Mouse (Mus musculus) hindlimb bud, embryonic 11.5 days (tissue): ENCODE results near the gene Rcbtb2.
A peak's percentile ranks its signal among the peaks of the same experiment; 100 is the strongest.

Experiments
- DNase-seq: peaks from one replicate; pipeline ENCODE4 v3.0.0-alpha.2; 2012; ENCODE audit warnings: low read depth, low spot score; ENCODE audit errors: extremely low spot score

Rcbtb2 gene

GRCm38 (mm10) chr14:73116301-73116700 lies 6.5 kb upstream of the Rcbtb2 start:
- DNase-seq, result no peak

GRCm38 (mm10) chr14:73116938-73117337 lies 5.9 kb upstream of the Rcbtb2 start:
- no peak for DNase-seq

DNA sequence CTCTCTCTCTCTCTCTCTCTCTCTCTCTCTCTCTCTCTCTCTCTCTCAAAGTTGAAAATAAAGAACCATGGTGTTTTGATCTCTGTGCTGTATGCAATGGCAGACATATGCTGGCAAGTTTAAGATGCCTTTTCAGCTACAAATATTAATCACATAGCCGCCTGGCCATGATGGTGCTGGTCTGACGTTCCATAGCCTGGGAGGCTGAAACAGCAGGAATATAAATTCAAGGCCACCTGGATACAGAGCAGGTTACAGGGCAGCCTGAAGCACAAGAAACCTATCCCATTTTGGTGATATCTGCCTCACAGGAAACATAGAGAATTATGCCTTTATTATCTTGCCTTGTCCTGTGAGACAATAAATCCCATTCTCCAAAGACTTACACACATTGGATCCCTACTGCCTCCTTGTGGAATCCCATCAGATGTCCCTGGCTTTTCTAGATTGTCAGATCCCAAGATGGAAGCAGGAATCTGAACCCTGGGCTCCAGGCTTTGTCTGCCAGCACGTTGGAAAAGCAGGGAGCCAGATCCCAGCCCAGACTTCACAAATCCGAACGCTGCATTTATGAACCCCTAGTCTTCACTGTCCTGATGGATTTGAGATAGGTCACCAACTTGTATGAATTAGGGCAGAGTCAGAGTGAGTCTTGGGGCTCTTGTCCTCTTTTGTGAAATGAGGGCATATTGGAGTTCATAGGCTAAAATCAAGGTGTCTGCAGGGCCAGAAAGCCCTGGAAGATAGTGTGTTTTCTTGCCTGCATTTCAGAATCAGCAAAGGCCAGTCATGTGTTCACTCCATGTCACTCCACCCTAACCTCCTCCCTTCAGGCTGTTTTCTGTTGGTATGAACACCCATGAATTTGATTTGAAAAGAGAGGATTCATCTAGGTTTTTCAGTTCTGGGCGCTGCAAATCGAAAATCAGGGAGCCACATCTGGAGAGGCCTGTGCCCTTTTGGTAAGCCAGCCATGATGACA lies 5.1 kb upstream of the Rcbtb2 start:
- no peak for DNase-seq

DNA sequence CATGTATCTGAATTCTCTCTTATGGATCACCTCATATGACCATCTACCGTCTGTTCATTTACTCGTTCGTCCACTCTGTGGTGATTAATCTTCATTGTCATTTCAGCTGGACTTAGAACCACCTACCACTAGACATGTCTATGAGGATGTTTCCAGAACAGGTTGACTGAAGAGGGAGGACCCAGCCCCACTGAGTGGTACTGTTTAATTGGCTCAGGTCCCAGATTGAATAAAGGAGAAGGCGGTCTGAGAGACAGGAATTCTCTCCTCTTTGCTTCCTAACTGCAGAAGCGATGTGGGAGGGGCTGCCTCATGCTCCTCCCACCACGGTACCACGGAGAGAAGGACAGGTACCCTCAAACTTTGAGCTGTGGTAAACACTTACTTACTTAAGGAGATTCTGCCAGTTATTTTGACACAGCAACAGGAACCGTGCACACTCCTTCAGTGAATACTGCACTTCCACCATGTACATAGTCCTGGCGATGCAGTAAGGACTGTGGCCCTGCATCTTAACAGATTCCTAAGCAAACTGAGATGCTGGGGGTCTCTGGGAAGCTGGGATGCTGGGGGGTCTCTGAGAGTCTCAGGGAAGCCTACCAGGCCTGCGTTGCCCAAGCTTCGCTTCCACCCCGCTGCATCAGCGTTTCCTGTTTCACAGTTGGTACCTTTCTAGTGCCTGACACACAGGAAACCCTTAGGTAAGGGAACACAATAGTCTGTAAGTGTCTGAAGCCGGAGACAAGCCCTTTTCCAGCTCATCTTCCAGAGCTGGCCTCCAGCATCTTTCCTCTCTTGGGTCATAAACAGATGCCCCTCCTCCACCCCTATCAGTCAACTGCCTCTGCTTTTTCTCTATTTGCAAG lies 4.1 kb upstream of the Rcbtb2 start:
- no peak for DNase-seq

- DNase-seq, result no peak
These were observed 3.4 kb upstream of the Rcbtb2 start for GRCm38 (mm10) chr14:73119459-73119858.

- DNase-seq, result no peak
These were observed 2.9 kb upstream of the Rcbtb2 start for GRCm38 (mm10) chr14:73119966-73120365.

DNA sequence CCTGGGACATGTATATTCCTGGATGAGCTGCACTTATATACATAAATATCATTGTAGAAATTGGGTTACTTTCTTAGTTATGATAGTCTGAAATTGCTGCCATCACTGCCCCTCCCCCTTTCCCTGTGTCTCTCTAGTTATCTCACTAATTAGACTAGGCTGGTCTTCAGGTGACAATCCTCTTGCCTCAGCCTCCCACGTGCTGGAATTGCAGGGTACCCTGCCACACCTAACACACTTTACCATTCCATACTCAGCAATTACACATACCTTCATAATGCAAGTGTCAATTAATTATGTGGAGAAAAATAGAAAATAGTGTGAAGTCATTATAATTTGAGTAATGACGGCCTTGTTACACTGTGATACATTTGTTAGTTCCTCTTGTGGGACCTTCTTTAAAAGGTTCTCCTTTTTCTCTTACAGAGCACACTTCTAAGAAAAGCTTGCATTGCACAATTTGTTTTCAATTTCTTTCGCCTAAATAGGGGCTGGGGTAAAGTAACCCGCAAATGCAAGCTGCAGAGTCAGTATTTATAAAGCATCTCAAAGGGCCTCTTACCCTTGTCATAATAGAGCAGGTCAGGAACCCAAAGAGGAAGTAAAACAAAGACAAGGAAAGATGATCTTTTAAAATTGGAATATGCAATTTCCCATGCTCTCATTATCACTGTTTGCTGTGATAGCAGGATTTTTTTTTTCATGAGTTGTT lies 470 bp upstream of the Rcbtb2 start:
- DNase-seq, result no peak

GRCm38 (mm10) chr14:73123381-73123780 lies 544 bp downstream of the Rcbtb2 start:
- no peak for DNase-seq

DNA sequence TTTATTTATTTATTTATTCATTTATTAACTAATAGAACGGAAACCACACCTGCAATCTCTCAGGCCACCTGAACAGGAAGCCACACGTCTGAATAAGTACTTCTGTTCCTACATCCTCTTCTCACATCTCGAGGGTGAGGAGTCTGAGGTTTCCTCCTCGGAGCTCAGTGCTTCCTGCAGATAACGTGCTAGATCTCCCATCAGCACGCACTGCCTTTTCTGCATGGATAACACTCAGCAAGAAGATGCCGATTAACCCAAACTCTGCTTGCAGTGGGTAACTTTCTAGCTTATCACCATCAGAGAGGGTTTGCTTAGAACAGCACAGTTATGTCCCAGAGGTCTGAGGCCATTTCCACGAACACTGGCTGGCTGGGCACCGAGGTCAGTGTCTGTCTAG lies 949 bp downstream of the Rcbtb2 start:
- no peak for DNase-seq

- no peak for DNase-seq
These were observed 7.7 kb downstream of the Rcbtb2 start for GRCm38 (mm10) chr14:73130519-73130918.

DNA sequence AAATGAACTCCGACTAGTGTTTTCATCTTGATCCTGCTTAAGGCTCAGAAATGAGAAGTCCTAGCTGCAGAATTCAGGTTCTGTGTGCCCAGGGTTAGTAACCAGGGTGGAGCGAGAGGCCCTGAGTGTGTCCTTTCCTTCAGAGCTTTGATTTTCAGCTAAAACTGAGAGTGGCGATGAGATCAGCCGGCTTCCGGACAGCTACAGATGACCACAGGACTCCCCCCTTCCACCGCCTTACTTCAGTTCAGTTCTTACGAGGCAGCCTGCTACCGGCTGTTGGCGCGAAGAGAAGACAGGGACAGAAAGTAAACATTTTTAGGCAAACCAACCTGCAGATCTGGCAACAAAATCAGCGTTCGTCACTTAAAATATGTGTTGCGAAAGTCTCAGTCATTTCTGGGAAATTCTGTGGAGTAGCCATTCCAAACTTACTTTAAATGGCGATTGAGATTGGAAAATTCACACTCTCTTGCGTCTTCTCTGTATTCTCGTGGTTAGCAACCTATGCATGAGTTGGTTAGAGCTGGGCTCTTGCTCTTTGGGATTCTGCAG lies 9.1 kb downstream of the Rcbtb2 start:
- DNase-seq, result no peak

GRCm38 (mm10) chr14:73132731-73133130 lies 9.9 kb downstream of the Rcbtb2 start:
- DNase-seq, result no peak

GRCm38 (mm10) chr14:73137234-73137633 lies 14.4 kb downstream of the Rcbtb2 start:
- DNase-seq, result no peak

DNA sequence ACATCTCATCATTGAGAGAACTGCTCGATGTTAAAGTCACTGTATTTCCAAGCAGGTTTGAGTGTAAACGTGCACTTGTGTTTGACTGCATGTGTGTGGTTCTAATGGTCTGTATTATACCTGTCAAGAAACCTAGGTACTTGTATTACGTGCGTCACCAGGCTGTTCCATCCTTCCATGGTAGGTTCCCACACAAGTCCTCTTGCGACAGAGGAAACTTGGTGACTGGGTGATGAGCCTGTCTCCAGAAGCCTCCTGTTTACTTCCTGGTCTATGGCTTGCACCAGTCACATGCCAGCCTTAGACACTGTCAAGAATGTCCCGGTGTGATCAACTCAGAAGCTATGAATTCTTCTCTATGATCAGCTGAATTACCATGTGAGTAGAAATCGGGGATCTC lies 15.6 kb downstream of the Rcbtb2 start:
- no peak for DNase-seq

GRCm38 (mm10) chr14:73139866-73140265 lies 17.0 kb downstream of the Rcbtb2 start:
- DNase-seq, result no peak

DNA sequence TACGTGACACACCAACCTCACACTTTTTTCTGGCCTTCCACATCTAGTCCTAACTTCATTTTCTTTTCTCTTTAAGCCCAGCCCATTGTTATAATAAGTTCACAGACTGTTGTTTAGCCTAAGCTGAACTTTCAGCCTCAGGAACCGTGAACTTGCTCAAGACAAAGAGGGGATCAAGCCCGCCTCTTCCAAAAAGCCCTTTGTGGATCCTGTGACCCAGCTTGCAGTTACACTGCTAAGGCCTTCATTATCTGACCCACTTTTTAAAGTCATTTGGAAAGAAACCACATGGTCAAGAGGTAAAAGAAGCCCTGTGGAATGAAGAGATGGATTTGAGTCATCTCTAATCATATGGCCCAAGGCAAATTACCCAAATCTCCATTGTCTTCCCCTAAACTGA lies 19.0 kb downstream of the Rcbtb2 start:
- no peak for DNase-seq

DNA sequence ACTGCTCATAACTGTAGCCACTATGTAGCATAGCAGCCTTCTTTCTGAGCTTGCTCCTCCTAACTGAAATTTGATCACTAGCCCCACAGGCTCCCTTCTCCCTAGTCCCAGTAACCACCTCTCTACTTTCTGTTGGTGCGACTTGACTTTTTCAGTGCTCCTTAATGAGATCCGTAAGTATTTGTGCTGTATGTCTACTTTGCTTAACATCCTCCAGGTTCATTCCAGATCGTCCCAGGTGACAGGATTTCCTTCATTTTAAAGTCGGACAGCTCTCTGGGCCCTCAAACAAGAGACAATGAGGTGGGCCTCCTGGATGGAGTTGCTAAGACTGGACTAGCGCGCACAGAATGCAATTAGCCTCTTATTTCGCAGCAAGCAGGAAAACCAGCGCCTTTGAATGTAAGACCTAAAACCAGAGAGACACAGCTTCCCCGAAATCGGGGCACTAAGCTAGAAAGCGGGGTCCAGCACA lies 19.6 kb downstream of the Rcbtb2 start:
- peak; percentile 54 for DNase-seq

DNA sequence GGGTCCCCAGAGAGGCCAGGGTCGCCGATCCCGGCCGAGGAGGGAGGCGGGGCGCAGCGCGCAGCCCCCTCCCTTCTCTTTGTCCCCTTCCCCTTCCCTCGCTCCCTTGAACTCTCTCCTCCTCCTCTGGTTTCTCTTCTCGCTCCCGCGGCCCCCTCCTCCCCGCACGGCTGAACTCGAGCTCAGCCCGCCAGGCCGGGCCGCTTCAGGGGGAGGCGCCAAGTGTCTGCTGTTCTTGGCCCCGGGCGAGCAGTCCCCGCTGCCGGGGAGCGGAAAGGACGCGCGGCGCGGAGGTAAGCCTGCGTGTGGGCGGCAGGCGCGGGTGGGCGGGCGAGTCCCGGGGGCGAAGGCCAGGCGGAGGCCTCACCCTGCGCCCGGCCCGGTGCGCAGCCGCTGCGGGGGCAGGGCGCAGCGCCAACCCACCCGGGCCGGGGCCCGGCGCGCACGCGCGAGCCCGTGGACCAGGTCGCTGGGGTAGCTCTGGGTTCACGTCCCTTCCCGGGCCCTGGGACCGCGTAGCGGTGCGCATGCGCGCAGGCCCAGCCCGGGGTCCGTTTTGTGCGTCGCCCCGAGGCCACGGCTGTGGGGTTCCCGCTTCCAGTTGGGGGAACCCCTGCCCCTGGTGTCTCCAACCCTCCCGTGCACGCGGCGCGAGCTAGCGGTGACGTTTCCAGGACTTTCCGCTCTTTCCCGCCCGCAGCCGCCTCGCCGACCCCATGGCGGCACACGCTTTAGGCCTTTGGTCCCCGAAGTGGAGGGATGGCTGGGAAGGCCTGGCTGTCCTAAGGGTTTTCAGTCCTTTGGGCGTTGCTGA lies 20.3 kb downstream of the Rcbtb2 start:
- peak; percentile 30 for DNase-seq

DNA sequence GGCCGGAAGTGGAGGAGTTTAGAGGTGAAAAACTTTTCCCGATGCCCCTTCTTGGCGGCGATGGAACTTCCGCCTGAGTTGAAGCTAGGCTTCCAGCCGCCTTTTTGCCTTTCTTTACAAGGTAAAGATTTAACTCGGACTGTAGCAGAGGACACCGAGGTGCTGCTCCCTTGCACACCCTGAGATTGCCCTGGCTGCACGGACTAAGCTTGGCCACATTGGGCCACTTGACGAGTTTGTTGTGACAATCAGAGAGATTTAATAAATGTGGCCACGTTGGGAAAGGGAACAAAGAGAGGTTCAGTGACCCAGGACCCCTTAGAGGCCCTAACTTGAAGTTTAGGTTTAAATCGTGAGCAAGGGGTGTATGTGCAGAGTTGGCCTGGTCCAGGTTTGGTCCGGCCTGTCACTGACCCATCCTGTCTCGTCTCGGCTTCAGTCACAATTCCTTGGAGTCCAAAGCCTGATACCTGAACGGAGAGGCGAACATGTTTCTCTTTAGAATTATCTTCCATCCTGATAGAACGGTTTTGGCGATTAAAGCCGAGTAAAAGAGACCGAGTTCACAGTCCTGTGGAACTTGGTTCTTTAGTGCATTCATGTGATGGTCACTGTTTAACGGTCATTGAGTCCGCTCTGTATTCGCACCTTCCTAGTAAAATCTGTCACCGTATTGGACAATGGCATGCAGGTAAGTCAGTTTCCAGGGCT lies 21.0 kb downstream of the Rcbtb2 start:
- peak; percentile 12 for DNase-seq
